Mouse (Mus musculus): ENCODE measurements around the gene Rbks.

Gene Rbks

DNA sequence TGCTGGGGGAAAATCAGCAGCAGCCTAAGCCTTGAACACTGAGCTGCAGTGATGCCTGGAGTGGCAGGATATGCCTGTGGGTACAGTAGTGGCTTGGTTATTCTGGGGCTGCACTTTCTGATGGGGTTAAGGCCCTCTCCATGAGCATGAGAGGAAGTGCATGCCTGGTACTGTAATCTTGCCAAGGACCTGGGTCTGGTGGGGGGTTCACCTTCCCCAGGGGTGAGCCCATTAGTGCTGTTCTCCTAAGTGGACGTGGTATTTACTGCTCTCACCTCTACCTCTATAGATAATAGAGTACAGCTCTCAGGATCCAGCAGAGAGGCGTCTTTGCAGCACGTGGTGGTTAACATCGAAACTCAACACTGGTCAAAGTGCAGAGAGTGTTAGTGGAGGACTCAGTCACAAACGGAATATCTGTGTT lies 16.4 kb upstream of the Rbks start:
- no peaks in the 10 kb centered on the region for H3K9me3 ChIP-seq (ENCODE audit: low read length)
- H3K27me3 ChIP-seq (ENCODE audit: insufficient read depth, low read length) = no peaks in the 10 kb centered on the region
- H3K4me1 ChIP-seq (replicated peaks; ENCODE audit: low read depth, low read length) = 0 out of 2 replicates have a peak, but pooled peaks cover 8% of the 10 kb centered on the region
- no peak for TF ChIP-seq NANOG (IDR thresholded peaks at IDR 0.05; ENCODE audit: borderline replicate concordance, low read length)
- TF ChIP-seq CTCF (conservative IDR thresholded peaks at IDR 0.05; ENCODE audit: low read length) = no peak
- no peak for TF ChIP-seq POU5F1 (IDR thresholded peaks at IDR 0.05; ENCODE audit: borderline replicate concordance, low read length)
- no peak overlapping the region for H3K4me3 ChIP-seq (replicated peaks; ENCODE audit: low read length)
- 0 out of 2 replicates have a peak, but pooled peaks cover 9% of the 10 kb centered on the region for H3K36me3 ChIP-seq (ENCODE audit: insufficient read depth, low read length)

DNA sequence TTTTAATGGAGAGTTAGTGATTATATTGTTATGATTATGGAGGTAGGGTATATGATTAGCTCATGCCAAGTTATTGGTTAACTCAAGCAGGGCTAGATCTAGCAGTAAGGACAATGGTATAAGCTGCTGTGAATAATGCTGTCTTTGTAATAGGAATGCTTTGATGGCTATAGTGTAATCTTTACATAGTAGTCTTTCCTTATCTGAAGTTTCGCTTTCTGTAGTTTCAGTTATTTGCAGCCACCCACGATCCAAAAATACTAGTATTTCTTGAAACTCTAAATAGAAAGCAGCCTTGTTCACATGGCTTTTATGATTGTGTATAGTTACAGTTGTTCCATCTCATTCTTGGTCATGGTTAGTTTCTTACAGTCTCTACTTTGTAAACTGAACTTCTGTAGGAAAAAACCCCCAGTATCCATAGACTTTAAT lies 15.9 kb upstream of the Rbks start:
- H3K9me3 ChIP-seq (ENCODE audit: low read length) = no peaks in the 10 kb centered on the region
- no peak overlapping the region for H3K4me3 ChIP-seq (replicated peaks; ENCODE audit: low read length)
- TF ChIP-seq POU5F1 (IDR thresholded peaks at IDR 0.05; ENCODE audit: borderline replicate concordance, low read length) (no peak), CTCF (conservative IDR thresholded peaks at IDR 0.05; ENCODE audit: low read length) (no peak), NANOG (IDR thresholded peaks at IDR 0.05; ENCODE audit: borderline replicate concordance, low read length) (no peak)
- 0 out of 2 replicates have a peak, but pooled peaks cover 8% of the 10 kb centered on the region for H3K4me1 ChIP-seq (replicated peaks; ENCODE audit: low read depth, low read length)
- no peaks in the 10 kb centered on the region for H3K27me3 ChIP-seq (ENCODE audit: insufficient read depth, low read length)
- H3K36me3 ChIP-seq (ENCODE audit: insufficient read depth, low read length) = 0 out of 2 replicates have a peak, but pooled peaks cover 9% of the 10 kb centered on the region

- H3K36me3 ChIP-seq (ENCODE audit: insufficient read depth, low read length) = peaks cover 30% of the 10 kb centered on the region
These were observed 12.0 kb upstream of the Rbks start for GRCm38 (mm10) chr5:31709389-31709788.

DNA sequence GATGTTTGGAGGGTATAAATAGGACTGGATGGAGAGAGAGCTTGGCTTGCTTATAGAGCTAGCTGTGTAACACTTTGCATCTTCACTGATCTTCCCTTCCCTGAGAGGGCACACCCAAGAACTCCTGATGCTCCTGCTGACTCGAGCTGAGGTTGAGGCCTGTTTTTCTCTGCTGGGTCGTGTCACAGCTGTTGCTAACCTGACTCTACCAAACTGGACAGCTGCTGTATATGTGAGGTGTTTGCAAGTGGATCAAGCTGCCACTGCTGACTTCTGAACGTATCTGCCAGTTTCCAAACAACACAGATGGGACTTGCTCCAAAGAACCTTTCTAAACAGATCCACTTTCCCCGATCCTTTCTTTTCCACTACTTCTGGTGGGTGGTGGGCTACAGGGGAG lies 9.4 kb upstream of the Rbks start:
- Histone ChIP-seq H3K4me1 (replicated peaks; ENCODE audit: low read depth, low read length) (0 out of 2 replicates have a peak, but pooled peaks cover 5% of the 10 kb centered on the region), H3K9me3 (ENCODE audit: low read length) (no peaks in the 10 kb centered on the region), H3K27me3 (ENCODE audit: insufficient read depth, low read length) (no peaks in the 10 kb centered on the region), H3K36me3 (ENCODE audit: insufficient read depth, low read length) (peaks cover 53% of the 10 kb centered on the region), H3K4me3 (replicated peaks; ENCODE audit: low read length) (no peak overlapping the region)
- no peak for TF ChIP-seq CTCF (conservative IDR thresholded peaks at IDR 0.05; ENCODE audit: low read length)
- no peak for TF ChIP-seq NANOG (IDR thresholded peaks at IDR 0.05; ENCODE audit: borderline replicate concordance, low read length)
- TF ChIP-seq POU5F1 (IDR thresholded peaks at IDR 0.05; ENCODE audit: borderline replicate concordance, low read length) = no peak

More at GRCm38 (mm10) chr5:31709389-31709788, 12.0 kb upstream of the Rbks start:
- Histone ChIP-seq H3K27me3 (ENCODE audit: insufficient read depth, low read length) (no peaks in the 10 kb centered on the region), H3K4me3 (replicated peaks; ENCODE audit: low read length) (no peak overlapping the region), H3K9me3 (ENCODE audit: low read length) (no peaks in the 10 kb centered on the region), H3K4me1 (replicated peaks; ENCODE audit: low read depth, low read length) (0 out of 2 replicates have a peak, but pooled peaks cover 10% of the 10 kb centered on the region)
- no peak for TF ChIP-seq NANOG (IDR thresholded peaks at IDR 0.05; ENCODE audit: borderline replicate concordance, low read length)
- peak; percentile 45 for TF ChIP-seq CTCF (conservative IDR thresholded peaks at IDR 0.05; ENCODE audit: low read length)
- no peak for TF ChIP-seq POU5F1 (IDR thresholded peaks at IDR 0.05; ENCODE audit: borderline replicate concordance, low read length)

- H3K4me3 ChIP-seq (replicated peaks; ENCODE audit: low read length) = no peak overlapping the region
- peaks cover 56% of the 10 kb centered on the region for H3K36me3 ChIP-seq (ENCODE audit: insufficient read depth, low read length)
- no peak for TF ChIP-seq POU5F1 (IDR thresholded peaks at IDR 0.05; ENCODE audit: borderline replicate concordance, low read length)
- no peak for TF ChIP-seq CTCF (conservative IDR thresholded peaks at IDR 0.05; ENCODE audit: low read length)
- TF ChIP-seq NANOG (IDR thresholded peaks at IDR 0.05; ENCODE audit: borderline replicate concordance, low read length) = no peak
- no peaks in the 10 kb centered on the region for H3K27me3 ChIP-seq (ENCODE audit: insufficient read depth, low read length)
- no peaks in the 10 kb centered on the region for H3K9me3 ChIP-seq (ENCODE audit: low read length)
- H3K4me1 ChIP-seq (replicated peaks; ENCODE audit: low read depth, low read length) = 0 out of 2 replicates have a peak, but pooled peaks cover 5% of the 10 kb centered on the region
These were observed 7.5 kb upstream of the Rbks start for GRCm38 (mm10) chr5:31704971-31705370.

GRCm38 (mm10) chr5:31699397-31699796 lies 2.0 kb upstream of the Rbks start:
- Histone ChIP-seq H3K4me1 (replicated peaks; ENCODE audit: low read depth, low read length) (peaks cover 24% of the 10 kb centered on the region), H3K9me3 (ENCODE audit: low read length) (no peaks in the 10 kb centered on the region), H3K27me3 (ENCODE audit: insufficient read depth, low read length) (no peaks in the 10 kb centered on the region), H3K4me3 (replicated peaks; ENCODE audit: low read length) (no peak overlapping the region), H3K36me3 (ENCODE audit: insufficient read depth, low read length) (peaks cover 32% of the 10 kb centered on the region)
- no peak for TF ChIP-seq NANOG (IDR thresholded peaks at IDR 0.05; ENCODE audit: borderline replicate concordance, low read length)
- no peak for TF ChIP-seq POU5F1 (IDR thresholded peaks at IDR 0.05; ENCODE audit: borderline replicate concordance, low read length)
- TF ChIP-seq CTCF (conservative IDR thresholded peaks at IDR 0.05; ENCODE audit: low read length) = no peak

DNA sequence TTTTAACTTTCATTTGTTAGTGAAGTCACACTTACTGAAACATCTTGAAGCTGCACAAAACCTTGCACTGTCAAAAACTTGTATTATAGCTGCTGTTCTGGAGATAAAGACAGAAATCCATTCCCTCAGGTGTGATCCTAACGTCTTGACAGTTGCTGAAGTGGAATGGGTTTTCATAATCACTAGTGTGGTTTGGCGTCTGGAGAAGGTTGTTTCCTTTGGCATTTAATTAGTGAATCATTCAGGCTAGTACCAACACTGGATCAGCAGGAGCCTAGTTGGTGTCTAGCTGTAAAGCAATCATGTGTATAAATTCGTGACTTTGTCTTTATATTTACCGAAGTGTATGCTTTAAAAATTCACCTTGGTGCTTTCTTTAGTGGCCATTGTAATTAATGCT lies 1.5 kb upstream of the Rbks start:
- H3K36me3 ChIP-seq (ENCODE audit: insufficient read depth, low read length) = peaks cover 28% of the 10 kb centered on the region
- TF ChIP-seq NANOG (IDR thresholded peaks at IDR 0.05; ENCODE audit: borderline replicate concordance, low read length) (no peak), POU5F1 (IDR thresholded peaks at IDR 0.05; ENCODE audit: borderline replicate concordance, low read length) (no peak), CTCF (conservative IDR thresholded peaks at IDR 0.05; ENCODE audit: low read length) (no peak)
- H3K9me3 ChIP-seq (ENCODE audit: low read length) = no peaks in the 10 kb centered on the region
- H3K4me3 ChIP-seq (replicated peaks; ENCODE audit: low read length) = peak overlapping the region; percentile 94
- H3K4me1 ChIP-seq (replicated peaks; ENCODE audit: low read depth, low read length) = peaks cover 24% of the 10 kb centered on the region
- no peaks in the 10 kb centered on the region for H3K27me3 ChIP-seq (ENCODE audit: insufficient read depth, low read length)

- Histone ChIP-seq H3K36me3 (ENCODE audit: insufficient read depth, low read length) (peaks cover 22% of the 10 kb centered on the region), H3K27me3 (ENCODE audit: insufficient read depth, low read length) (no peaks in the 10 kb centered on the region), H3K4me1 (replicated peaks; ENCODE audit: low read depth, low read length) (peaks cover 24% of the 10 kb centered on the region), H3K4me3 (replicated peaks; ENCODE audit: low read length) (peak overlapping the region; percentile 94), H3K9me3 (ENCODE audit: low read length) (no peaks in the 10 kb centered on the region)
- TF ChIP-seq NANOG (IDR thresholded peaks at IDR 0.05; ENCODE audit: borderline replicate concordance, low read length) = no peak
- no peak for TF ChIP-seq CTCF (conservative IDR thresholded peaks at IDR 0.05; ENCODE audit: low read length)
- TF ChIP-seq POU5F1 (IDR thresholded peaks at IDR 0.05; ENCODE audit: borderline replicate concordance, low read length) = no peak
These were observed 885 bp upstream of the Rbks start for GRCm38 (mm10) chr5:31698297-31698726.

All from E14TG2a.4 (cell line).